Mouse (Mus musculus) heart, embryonic 14.5 days (tissue): ENCODE measurements around the gene Serpina3m. TPM values are rescaled to one million over a fixed set of nuclear protein-coding genes. Genes with fewer than 3 reads are reported as not detected.
A peak's percentile ranks its signal among the peaks of the same experiment; 100 is the strongest.
"Not testable (repeated sequence)": the region's sequence is repeated elsewhere in the genome, so short reads cannot be mapped to it uniquely, and the experiment has no call there.

ENCODE experiments used
- ATAC-seq: fragments of 200-750 bp; cut with Nextera tagmentation; 2 replicates; pipeline ENCODE4 v1.8.0; 2017; ENCODE audit warnings: low read depth, moderate TSS enrichment; ENCODE audit not compliant: insufficient number of reproducible peaks, insufficient read depth, low FRiP score
- H3K27ac ChIP-seq, 2 experiments: fragments of 200-500 bp in 1 of 2; fragments of 300-500 bp in 1 of 2; sonication (generic) in 1 of 2; replicated peaks in 1 of 2; 2 replicates each; pipeline ENCODE4 v1.5.1; 2012 to 2014; ENCODE audit warnings: low read depth in 2 of 2, low read length in 2 of 2, control low read depth in 1 of 2, mild to moderate bottlenecking in 1 of 2, mixed read lengths in 1 of 2; ENCODE audit not compliant: control insufficient read depth in 1 of 2, insufficient read depth in 1 of 2
- H3K27me3 ChIP-seq: fragments of 300-500 bp; sonication (generic); 2 replicates; pipeline ENCODE4 v1.6.1; 2014; ENCODE audit warnings: mild to moderate bottlenecking, low read length, control low read depth; ENCODE audit not compliant: control insufficient read depth, insufficient read depth
- H3K36me3 ChIP-seq: fragments of 300-500 bp; sonication (generic); 2 replicates; pipeline ENCODE4 v1.6.1; 2014; ENCODE audit warnings: mild to moderate bottlenecking, control low read depth, low read length, mixed read lengths; ENCODE audit not compliant: control insufficient read depth, insufficient read depth
- H3K4me1 ChIP-seq, 2 experiments: fragments of 200-500 bp in 1 of 2; fragments of 300-500 bp in 1 of 2; sonication (generic) in 1 of 2; 2 replicates each; pipeline ENCODE4 v1.6.1; 2012 to 2014; ENCODE audit warnings: low read length in 2 of 2, control low read depth in 1 of 2, mixed read lengths in 1 of 2; ENCODE audit not compliant: control insufficient read depth in 2 of 2, insufficient read depth in 2 of 2
- H3K4me2 ChIP-seq: fragments of 300-500 bp; sonication (generic); 2 replicates; pipeline ENCODE4 v1.6.1; 2014; ENCODE audit warnings: mild to moderate bottlenecking, low read length
- H3K4me3 ChIP-seq, 2 experiments: fragments of 200-500 bp in 1 of 2; fragments of 300-500 bp in 1 of 2; sonication (generic) in 1 of 2; 2 replicates each; pipeline ENCODE4 v1.5.1; 2012 to 2014; ENCODE audit warnings: low read length in 2 of 2, mild to moderate bottlenecking in 2 of 2, control low read depth in 1 of 2, low read depth in 1 of 2, moderate library complexity in 1 of 2; ENCODE audit not compliant: control insufficient read depth in 1 of 2, insufficient read depth in 1 of 2
- H3K9ac ChIP-seq: fragments of 300-500 bp; sonication (generic); 2 replicates; pipeline ENCODE4 v1.6.1; 2014; ENCODE audit warnings: mild to moderate bottlenecking, low read length
- H3K9me3 ChIP-seq: fragments of 300-500 bp; sonication (generic); 2 replicates; pipeline ENCODE4 v1.6.1; 2016; ENCODE audit warnings: low read length, control low read depth; ENCODE audit not compliant: control insufficient read depth
- WGBS: fragments of 180-500 bp; shearing (Covaris S2); extraction: QIAGEN DNeasy Blood & Tissue Kit; methylation state at CpG from one replicate; pipeline ENCODE4 v1.1.7; 2014; 5-methylcytosine and 5-hydroxymethylcytosine counted together
- polyA plus RNA-seq: library from polyadenylated mRNA; unstranded; fragments of >200 nt; fragmentation: Nextera tagmentation; extraction: Ambion mirVana; gene quantifications from 2 replicates; pipeline ENCODE4 v1.2.1, GENCODE M21; 2014

The Serpina3m gene
- polyA plus RNA-seq, 1 experiment from 2014 or later: not detected

GRCm38 (mm10) chr12:104388477-104388876 is 50.2 kb downstream of the Serpina3m start:
- H3K27me3 ChIP-seq: no peaks in the 10 kb centered on the region
- H3K4me1 ChIP-seq: no peaks in the 10 kb centered on the region
- H3K4me2 ChIP-seq: no peak overlapping the region
- H3K36me3 ChIP-seq: no peaks in the 10 kb centered on the region
- no peak overlapping the region for H3K4me3 ChIP-seq
- no peak for ATAC-seq
- H3K27ac ChIP-seq: no peak overlapping the region
- H3K9me3 ChIP-seq: no peaks in the 10 kb centered on the region
- no peak overlapping the region for H3K9ac ChIP-seq

GRCm38 (mm10) chr12:104391057-104391456 is 52.8 kb downstream of the Serpina3m start:
- H3K4me2 ChIP-seq, ATAC-seq, H3K9ac ChIP-seq, H3K9me3 ChIP-seq, H3K4me3 ChIP-seq, H3K36me3 ChIP-seq, H3K27ac ChIP-seq, H3K27me3 ChIP-seq, H3K4me1 ChIP-seq: not testable (repeated sequence)
- 56% methylated on average over 2 of the region's 2 CpGs for WGBS

GRCm38 (mm10) chr12:104403968-104404367 is 65.7 kb downstream of the Serpina3m start:
- 69% methylated on average over 5 of the region's 5 CpGs for WGBS

DNA sequence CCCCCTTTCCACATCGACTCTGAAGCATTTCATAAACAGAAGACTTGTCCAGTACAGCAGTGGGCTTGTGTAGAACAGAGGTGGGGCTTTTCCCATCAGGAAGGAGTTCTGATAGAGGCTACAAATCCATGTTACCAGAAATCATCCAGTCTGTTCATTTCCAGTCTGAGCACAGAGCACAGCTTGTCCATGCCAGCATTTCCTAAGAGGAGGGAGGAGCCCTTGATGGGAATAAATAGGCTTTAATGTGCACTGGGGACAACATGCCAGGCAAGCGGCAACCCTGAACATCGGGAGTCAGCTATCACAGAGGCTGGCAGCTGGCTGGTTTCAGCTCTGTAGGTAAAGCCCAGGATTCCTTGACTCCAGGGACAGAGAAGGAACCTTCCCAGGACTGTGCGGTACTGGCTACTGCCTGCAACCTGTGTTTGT is 68.2 kb downstream of the Serpina3m start, which contains the start of gene Serpina3n:
Gene Serpina3n, plus strand, starts transcription at position 276 of the 432 bp plus-strand sequence.
- no peaks in the 10 kb centered on the region for H3K36me3 ChIP-seq
- no peaks in the 10 kb centered on the region for H3K9me3 ChIP-seq
- no peak within 1 kb of the TSS for H3K9ac ChIP-seq
- no peak within 1 kb of the TSS for H3K4me3 ChIP-seq
- H3K27me3 ChIP-seq: no peaks in the 10 kb centered on the region; the same call in 1 of the 2 replicates
- 0 out of 4 replicates have a peak, but pooled peaks cover 0 to 2% of the 10 kb centered on the region in 2 experiments for H3K4me1 ChIP-seq
- no peak within 1 kb of the TSS for H3K4me2 ChIP-seq
- no peak within 1 kb of the TSS for H3K27ac ChIP-seq
- WGBS: 52% methylated on average over 4 of the region's 4 CpGs
- ATAC-seq: no peak

More at GRCm38 (mm10) chr12:104403968-104404367, 65.7 kb downstream of the Serpina3m start:
- Histone ChIP-seq H3K4me1 (0 out of 4 replicates have a peak, but pooled peaks cover 0 to 2% of the 10 kb centered on the region in 2 experiments), H3K27me3 (no peaks in the 10 kb centered on the region; the same call in 1 of the 2 replicates), H3K27ac (no peak overlapping the region), H3K4me3 (no peak overlapping the region), H3K9ac (no peak overlapping the region), H3K9me3 (no peaks in the 10 kb centered on the region), H3K4me2 (no peak overlapping the region), H3K36me3 (no peaks in the 10 kb centered on the region)
- ATAC-seq: no peak

DNA sequence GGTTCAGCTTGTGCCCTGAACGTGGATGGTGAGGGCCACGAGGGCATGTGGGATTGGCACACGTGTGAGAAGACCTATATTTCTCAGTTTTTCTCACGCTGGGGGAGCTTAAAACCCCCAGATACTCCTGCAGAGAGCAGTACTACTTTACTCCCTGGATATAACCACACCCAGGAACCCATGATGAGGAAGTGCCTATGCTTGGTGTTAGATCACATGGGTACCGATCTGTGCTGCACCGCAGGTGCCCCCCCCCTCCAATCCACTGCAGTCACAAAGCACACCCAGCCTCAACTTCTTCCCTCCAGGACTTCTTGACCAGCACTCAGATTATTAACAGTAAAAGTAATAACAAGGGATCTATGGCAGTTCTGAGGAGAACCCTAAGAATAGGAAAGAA is 74.2 kb downstream of the Serpina3m start:
- Histone ChIP-seq H3K4me3 (no peak overlapping the region), H3K9ac (no peak overlapping the region), H3K9me3 (no peaks in the 10 kb centered on the region), H3K4me1 (no peaks in the 10 kb centered on the region), H3K4me2 (no peak overlapping the region), H3K36me3 (no peaks in the 10 kb centered on the region), H3K27me3 (peaks cover 4% of the 10 kb centered on the region), H3K27ac (no peak overlapping the region)
- WGBS: 81% methylated on average over 6 of the region's 6 CpGs
- no peak for ATAC-seq

DNA sequence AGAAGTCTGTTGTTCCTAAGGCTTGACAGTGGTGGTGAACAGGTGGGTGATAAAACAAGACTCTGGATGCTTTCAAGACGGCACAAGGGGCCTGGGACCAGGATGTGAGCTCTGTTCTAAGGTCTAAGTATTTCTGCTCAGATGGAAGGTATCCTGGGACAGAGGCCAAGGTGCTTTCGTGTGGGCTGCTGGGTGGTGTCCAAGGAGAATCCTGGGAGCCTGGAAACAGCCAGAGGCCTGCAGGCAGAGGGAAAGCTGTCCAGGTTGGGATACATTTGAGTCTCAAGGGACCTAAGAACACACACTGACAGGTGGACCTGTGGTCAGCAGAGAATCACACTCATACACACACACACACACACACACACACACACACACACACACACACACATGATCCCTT is 76.3 kb downstream of the Serpina3m start:
- H3K9ac ChIP-seq: no peak overlapping the region
- WGBS: 57% methylated on average over 2 of the region's 2 CpGs
- H3K27me3 ChIP-seq: peaks cover 11% of the 10 kb centered on the region
- no peaks in the 10 kb centered on the region; a peak in 1 of 4 replicates for H3K4me1 ChIP-seq
- no peak overlapping the region for H3K27ac ChIP-seq
- H3K9me3 ChIP-seq: no peaks in the 10 kb centered on the region
- ATAC-seq: no peak
- H3K4me3 ChIP-seq: no peak overlapping the region
- no peaks in the 10 kb centered on the region for H3K36me3 ChIP-seq
- H3K4me2 ChIP-seq: no peak overlapping the region

DNA sequence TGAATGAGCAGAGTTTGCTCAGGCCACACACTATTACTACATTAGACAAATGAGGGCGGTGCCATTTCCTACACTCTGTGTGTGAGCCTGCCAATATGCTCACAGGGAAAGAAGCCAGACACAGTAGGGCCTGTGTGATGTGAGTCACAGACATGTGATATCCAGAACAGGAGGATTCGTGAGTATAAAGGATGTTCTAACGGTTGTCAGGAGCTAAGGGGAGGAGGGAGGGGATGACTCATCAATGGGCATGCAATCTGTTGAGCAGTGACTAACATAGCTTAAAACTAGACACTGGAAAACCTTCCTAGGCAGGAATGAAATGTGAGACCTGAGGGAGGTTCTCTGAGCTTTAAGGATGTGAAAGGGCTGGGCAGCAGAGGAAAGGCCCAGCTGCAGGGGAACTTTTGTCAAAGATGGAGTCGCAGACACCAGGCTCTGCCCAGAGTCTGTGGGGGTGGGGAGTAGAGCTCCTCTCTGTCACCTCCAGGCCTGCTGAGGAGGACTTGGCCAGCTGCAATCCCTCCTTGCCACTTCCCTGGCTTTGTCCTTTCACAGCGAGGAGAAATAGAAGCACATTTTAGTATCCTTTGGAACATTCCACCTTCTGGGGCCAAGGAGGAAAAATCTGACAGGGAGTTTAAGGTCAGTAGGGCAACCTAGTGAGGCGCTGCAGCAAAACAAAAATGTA is 77.5 kb downstream of the Serpina3m start:
- Histone ChIP-seq H3K27ac (0 out of 4 replicates have a peak overlapping the region, but pooled peaks of 1 of the 2 experiments have one; percentile 9), H3K9ac (no peak overlapping the region), H3K27me3 (peaks cover 11% of the 10 kb centered on the region), H3K4me2 (no peak overlapping the region), H3K4me1 (no peaks in the 10 kb centered on the region; a peak in 1 of 4 replicates), H3K4me3 (no peak overlapping the region), H3K9me3 (no peaks in the 10 kb centered on the region), H3K36me3 (no peaks in the 10 kb centered on the region)
- WGBS: 35% methylated on average over 6 of the region's 6 CpGs
- ATAC-seq: peak; percentile 60; the same call in 1 of the 2 replicates
